Mouse (Mus musculus) small intestine, adult 2 months (tissue): Measurements from ENCODE around the gene Gm45213. TPM values are rescaled to one million over a fixed set of nuclear protein-coding genes. Genes with fewer than 3 reads are reported as not detected.
"Not testable (repeated sequence)": the region's sequence is repeated elsewhere in the genome, so short reads cannot be mapped to it uniquely, and the experiment has no call there.

ENCODE experiments used
- H3K27ac ChIP-seq: fragments of 200-500 bp; 2 replicates; pipeline ENCODE4 v1.5.1; 2012; ENCODE audit warnings: low read depth, low read length, control low read depth, inconsistent platforms; ENCODE audit not compliant: insufficient read depth
- H3K27me3 ChIP-seq: fragments of 200-500 bp; 2 replicates; pipeline ENCODE4 v1.6.1; 2012; ENCODE audit warnings: mild to moderate bottlenecking, moderate library complexity, low read length, inconsistent platforms; ENCODE audit not compliant: control insufficient read depth, insufficient read depth
- H3K36me3 ChIP-seq: fragments of 200-500 bp; 2 replicates; pipeline ENCODE4 v1.6.1; 2012; ENCODE audit warnings: mild to moderate bottlenecking, low read length, control low read depth, inconsistent platforms; ENCODE audit not compliant: control insufficient read depth, insufficient read depth
- H3K4me1 ChIP-seq: fragments of 200-500 bp; 2 replicates; pipeline ENCODE4 v1.6.1; 2012; ENCODE audit warnings: low read length, inconsistent platforms, mixed read lengths; ENCODE audit not compliant: control insufficient read depth, insufficient read depth, insufficient read length
- H3K4me3 ChIP-seq: fragments of 200-500 bp; 2 replicates; pipeline ENCODE4 v1.5.1; 2012; ENCODE audit warnings: low read depth, mild to moderate bottlenecking, control low read depth, inconsistent platforms, low read length, moderate library complexity
- CTCF ChIP-seq: fragments of 200-500 bp; IDR thresholded peaks from 2 replicates; pipeline ENCODE4 v1.5.1; 2012; ENCODE audit warnings: low read depth, mild to moderate bottlenecking, control low read depth, inconsistent platforms, low read length, moderate library complexity, mixed read lengths; ENCODE audit not compliant: insufficient replicate concordance, insufficient read length; ENCODE audit errors: extremely low read depth
- POLR2A ChIP-seq: fragments of 200-500 bp; IDR thresholded peaks from 2 replicates; pipeline ENCODE4 v1.6.1; 2012; ENCODE audit warnings: low read depth, mild to moderate bottlenecking, control low read depth, inconsistent platforms, low read length, moderate library complexity
- WGBS: fragments of 180-500 bp; shearing (Covaris S2); methylation state at CpG from one replicate; pipeline ENCODE4 v1.1.7; 2018; 5-methylcytosine and 5-hydroxymethylcytosine counted together
- polyA plus RNA-seq: library from polyadenylated mRNA; depleted of rRNA; stranded (reverse); fragments of >200 nt; gene quantifications from 2 replicates; pipeline ENCODE4 v1.2.3, GENCODE M21; 2012

Gene Gm45213
- polyA plus RNA-seq, 1 experiment, result not detected

GRCm38 (mm10) chr7:66038730-66039129 lies 4.7 kb upstream of the Gm45213 start:
- 74% methylated on average over 11 of the region's 11 CpGs for WGBS
- TF ChIP-seq POLR2A (no peak), CTCF (no peak)
- Histone ChIP-seq H3K4me3 (no peak overlapping the region), H3K27me3 (no peaks in the 10 kb centered on the region), H3K4me1 (no peaks in the 10 kb centered on the region), H3K27ac (no peak overlapping the region), H3K36me3 (no peaks in the 10 kb centered on the region)

DNA sequence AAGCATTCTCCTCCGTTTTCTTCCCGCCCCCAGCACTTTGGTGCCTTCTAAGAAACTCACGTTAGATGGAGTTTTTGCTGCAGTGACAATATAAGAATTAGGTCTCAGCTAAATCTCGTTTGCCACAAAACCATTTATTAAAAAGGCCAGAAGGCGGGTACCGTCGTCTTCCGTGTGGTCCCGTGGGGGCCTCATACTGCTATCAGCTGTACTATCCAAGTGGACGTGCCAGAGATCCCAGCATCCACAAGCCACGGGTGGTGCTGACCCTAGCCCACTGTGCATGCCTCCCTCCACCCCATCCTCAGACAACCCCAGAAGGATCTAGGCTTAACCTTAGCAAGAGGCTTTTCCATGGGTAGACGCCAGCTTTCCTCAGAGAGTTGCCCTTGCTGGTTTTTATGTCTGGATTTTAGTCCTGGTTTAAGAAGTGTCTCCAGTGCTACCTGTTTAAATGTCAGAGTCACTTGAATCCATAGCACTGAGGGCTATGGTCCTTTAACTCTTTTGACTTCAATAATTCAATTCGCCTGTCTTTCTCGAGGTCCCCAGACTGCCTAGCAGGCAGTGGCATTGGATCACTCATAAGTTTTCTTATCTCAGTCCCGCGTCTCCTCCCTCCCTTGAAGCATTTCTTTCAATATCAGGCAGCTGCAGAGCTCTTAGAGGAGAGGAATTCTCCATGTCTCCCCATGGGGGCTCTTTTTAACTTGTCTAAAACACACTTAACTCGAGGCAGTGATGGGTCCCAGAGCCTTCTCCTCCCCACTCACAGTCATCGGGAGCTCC lies 3.2 kb upstream of the Gm45213 start:
- Histone ChIP-seq H3K27me3 (no peaks in the 10 kb centered on the region), H3K4me3 (no peak overlapping the region), H3K27ac (no peak overlapping the region), H3K36me3 (no peaks in the 10 kb centered on the region), H3K4me1 (no peaks in the 10 kb centered on the region)
- 82% methylated on average over 18 of the region's 18 CpGs for WGBS
- TF ChIP-seq CTCF, result no peak
- TF ChIP-seq POLR2A, result no peak

- TF ChIP-seq POLR2A (no peak), CTCF (no peak)
- Histone ChIP-seq H3K36me3 (no peaks in the 10 kb centered on the region), H3K4me1 (no peaks in the 10 kb centered on the region), H3K27me3 (no peaks in the 10 kb centered on the region), H3K27ac (no peak overlapping the region), H3K4me3 (no peak overlapping the region)
- 34% methylated on average over 9 of the region's 9 CpGs for WGBS
Observed at GRCm38 (mm10) chr7:66044617-66045016, 1.2 kb downstream of the Gm45213 start.

DNA sequence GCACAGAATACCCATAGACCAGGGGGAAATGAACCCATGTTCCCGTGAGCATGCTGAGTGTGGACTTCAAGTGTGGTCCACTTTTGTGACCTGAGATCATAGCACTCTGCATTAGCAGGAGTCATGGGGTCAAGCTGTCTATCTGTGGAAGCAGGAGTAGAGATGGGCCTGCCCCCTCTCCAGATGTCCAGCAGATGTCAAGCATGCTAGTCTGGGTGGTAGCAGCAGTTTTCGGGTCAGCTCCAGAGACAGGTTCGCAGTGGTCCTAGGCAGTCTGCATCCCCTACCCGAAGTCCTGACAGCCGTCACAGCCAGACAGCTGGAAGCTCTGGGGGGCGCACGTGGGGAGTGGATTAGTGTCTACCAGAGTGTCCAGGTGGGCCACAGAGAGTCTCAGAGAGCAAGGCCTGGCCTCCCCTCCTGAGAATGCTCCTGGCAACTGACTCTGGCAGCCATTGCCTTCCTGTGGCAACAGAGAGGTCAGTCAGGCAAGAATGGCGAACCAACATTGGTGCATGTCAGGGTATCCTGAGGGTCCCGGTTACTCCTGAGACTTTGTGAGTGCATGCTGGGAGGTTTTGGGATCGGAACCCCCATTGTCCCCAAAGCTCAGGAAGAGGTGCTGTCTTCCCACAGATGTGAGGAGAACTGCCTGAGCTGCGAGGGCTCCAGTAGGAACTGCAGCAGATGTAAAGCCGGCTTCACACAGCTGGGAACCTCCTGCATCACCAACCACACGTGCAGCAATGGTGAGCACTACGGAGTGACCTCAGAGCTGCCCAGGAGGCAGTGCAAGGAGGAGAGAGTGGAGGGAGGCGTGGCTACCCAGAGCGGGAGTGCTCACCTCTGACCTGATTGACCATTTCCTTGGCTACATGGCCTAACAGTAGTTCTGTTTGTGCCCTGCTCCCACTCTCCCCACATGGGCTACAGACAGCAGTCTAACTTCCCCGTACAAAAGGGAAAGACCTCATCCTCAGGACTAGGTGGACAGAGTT lies 3.8 kb downstream of the Gm45213 start:
- TF ChIP-seq CTCF (no peak), POLR2A (no peak)
- Histone ChIP-seq H3K36me3 (no peaks in the 10 kb centered on the region), H3K27me3 (no peaks in the 10 kb centered on the region), H3K4me1 (no peaks in the 10 kb centered on the region), H3K27ac (no peak overlapping the region), H3K4me3 (no peak overlapping the region)
- 74% methylated on average over 17 of the region's 17 CpGs for WGBS

GRCm38 (mm10) chr7:66047975-66048374 lies 4.6 kb downstream of the Gm45213 start:
- Histone ChIP-seq H3K36me3 (no peaks in the 10 kb centered on the region), H3K4me3 (no peak overlapping the region), H3K4me1 (no peaks in the 10 kb centered on the region), H3K27me3 (no peaks in the 10 kb centered on the region), H3K27ac (no peak overlapping the region)
- TF ChIP-seq CTCF (no peak), POLR2A (no peak)
- 83% methylated on average over 4 of the region's 4 CpGs for WGBS

DNA sequence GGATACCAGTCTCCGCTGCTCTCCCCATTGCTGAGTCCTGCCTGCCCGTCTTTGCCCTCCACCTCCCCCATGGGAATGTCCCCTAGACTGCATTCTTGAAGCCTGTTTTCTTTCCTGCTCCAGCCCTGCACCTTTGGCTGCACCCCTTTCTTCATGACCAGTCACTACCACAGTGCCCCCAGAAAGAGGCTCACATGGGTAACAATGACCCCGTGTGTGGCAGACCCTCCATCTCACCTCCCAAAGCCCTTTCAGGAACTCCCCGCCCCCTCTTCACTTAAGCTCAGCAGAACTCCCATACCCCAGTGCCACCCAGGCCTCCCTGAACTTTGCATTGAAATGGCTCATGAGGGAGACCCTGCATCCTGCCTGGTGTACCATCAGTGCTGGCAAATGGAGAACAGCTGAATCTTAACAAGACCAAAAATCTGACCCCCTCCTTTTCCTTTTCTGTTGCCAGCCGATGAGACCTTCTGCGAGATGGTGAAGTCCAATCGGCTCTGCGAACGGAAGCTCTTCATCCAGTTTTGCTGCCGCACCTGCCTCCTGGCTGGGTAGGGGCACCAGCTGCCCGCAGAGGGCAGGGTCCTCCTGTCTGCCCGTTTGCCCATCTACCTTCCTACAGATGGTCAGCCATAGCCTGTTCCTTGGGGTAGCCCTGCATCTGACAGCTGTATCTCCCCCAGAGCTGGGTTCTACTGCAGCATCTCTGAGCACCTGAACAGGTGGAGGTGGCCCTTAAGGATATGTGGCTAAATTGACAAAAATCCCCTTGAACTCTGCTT lies 5.2 kb downstream of the Gm45213 start:
- TF ChIP-seq POLR2A, result no peak
- TF ChIP-seq CTCF, result no peak
- H3K36me3 ChIP-seq, result no peaks in the 10 kb centered on the region
- WGBS, result 86% methylated on average over 12 of the region's 12 CpGs
- H3K4me3 ChIP-seq, result no peak overlapping the region
- no peaks in the 10 kb centered on the region for H3K4me1 ChIP-seq
- no peak overlapping the region for H3K27ac ChIP-seq
- no peaks in the 10 kb centered on the region for H3K27me3 ChIP-seq

GRCm38 (mm10) chr7:66053946-66054483 lies 10.6 kb downstream of the Gm45213 start:
- 93% methylated on average over 4 of the region's 4 CpGs for WGBS
- Histone ChIP-seq H3K27ac (no peak overlapping the region), H3K27me3 (no peaks in the 10 kb centered on the region), H3K36me3 (no peaks in the 10 kb centered on the region), H3K4me3 (no peak overlapping the region), H3K4me1 (no peaks in the 10 kb centered on the region)
- TF ChIP-seq POLR2A (no peak), CTCF (no peak)

DNA sequence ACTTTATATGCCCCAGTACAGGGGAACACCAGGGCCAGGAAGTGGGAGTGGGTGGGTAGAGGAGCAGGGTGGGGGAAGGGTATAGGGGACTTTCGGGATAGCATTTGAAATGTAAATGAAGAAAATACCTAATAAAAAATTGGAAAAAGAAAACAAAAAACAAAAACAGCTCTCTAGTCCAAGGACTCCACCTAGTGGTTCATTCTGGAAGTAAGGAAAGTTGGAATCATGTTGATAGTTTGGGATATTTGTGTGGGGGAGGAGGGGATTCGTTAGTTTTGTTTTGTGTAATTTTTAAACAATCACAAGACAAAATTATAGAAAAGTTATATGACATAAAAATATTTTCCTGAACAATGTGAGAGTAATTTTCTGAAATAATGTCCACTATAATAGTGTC lies 12.0 kb downstream of the Gm45213 start:
- H3K4me1 ChIP-seq, H3K4me3 ChIP-seq, H3K27ac ChIP-seq, H3K36me3 ChIP-seq, H3K27me3 ChIP-seq: not testable (repeated sequence)
- 2% methylated on average over 2 of the region's 2 CpGs for WGBS
